Comparison of ENCODE assay signal across 24 mouse cellular contexts in genomic region chr13:46424376-46424775, GRCm38 (mm10). TPM values are rescaled to one million over a fixed set of nuclear protein-coding genes. Genes with fewer than 3 reads are reported as not detected.
A peak's percentile ranks its signal among the peaks of the same experiment; 100 is the strongest.
DNase-seq lines count a peak whose midpoint lies in the region; ATAC-seq and TF ChIP-seq lines count a peak whose summit lies in the region.
"Had no signal": no experiment of that assay in that cellular context is flagged by ENCODE, and none has a peak within 500 bp of the region (broad histone marks: within the 10 kb centered on the region; RNA-seq: fewer than 3 reads in every experiment).

No protein-coding gene starts in this region.

- H3K9ac ChIP-seq in heart, embryonic 11.5 days (ENCODE audit: low read depth, low read length): peak overlapping the region; percentile 69
- peak overlapping the region; percentile 31 for H3K9ac ChIP-seq in heart, embryonic 15.5 days
- H3K9ac ChIP-seq: embryonic facial prominence, embryonic 15.5 days; hindbrain, embryonic 14.5 days; intestine, embryonic 15.5 days had no signal

- H3K36me3 ChIP-seq in heart, embryonic 11.5 days (ENCODE audit: control insufficient read depth, insufficient read depth, low read length): 0 out of 2 replicates have a peak, but pooled peaks cover 5% of the 10 kb centered on the region
- H3K36me3 ChIP-seq in heart, embryonic 15.5 days: no peaks in the 10 kb centered on the region
- H3K36me3 ChIP-seq: embryonic facial prominence, embryonic 15.5 days; G1E; intestine, embryonic 15.5 days had no signal

- no peak for TF ChIP-seq CTCF in gastrocnemius, adult 2 months (IDR thresholded peaks at IDR 0.05)

- peak overlapping the region; percentile 98 for H3K27ac ChIP-seq in gastrocnemius, adult 2 months
- H3K27ac ChIP-seq in heart, embryonic 11.5 days (ENCODE audit: low read depth, low read length): peak overlapping the region; percentile 98
- H3K27ac ChIP-seq in heart, embryonic 15.5 days: peak overlapping the region; percentile 98
- H3K27ac ChIP-seq: embryonic facial prominence, embryonic 15.5 days; forebrain, embryonic 10.5 days; hindbrain, embryonic 10.5 days; hindbrain, embryonic 14.5 days; intestine, embryonic 15.5 days had no signal

- DNase-seq in gastrocnemius, adult 2 months: no peak
- no peak for DNase-seq in gastrocnemius, postnatal 14 days
- no peak for DNase-seq in heart, postnatal 25 days (ENCODE audit: low spot score)
- DNase-seq in heart, postnatal 10 days: no peak
- no peak for DNase-seq in layer of hippocampus, adult 9-11 months
- DNase-seq: adrenal gland, postnatal 10 days; B cell, adult 2 months; cerebellum, adult 11 months; cerebellum, adult 8-10 months; cerebellum, postnatal 14 days; embryo, embryonic 11 days; kidney, adult 18-20 months had no signal

- H3K27me3 ChIP-seq in heart, embryonic 11.5 days (ENCODE audit: control insufficient read depth, insufficient read depth, low read length): no peaks in the 10 kb centered on the region
- H3K27me3 ChIP-seq in heart, embryonic 15.5 days: no peaks in the 10 kb centered on the region; the same call in 1 of the 2 replicates
- H3K27me3 ChIP-seq: embryonic facial prominence, embryonic 15.5 days; intestine, embryonic 15.5 days had no signal

- no peaks in the 10 kb centered on the region for H3K9me3 ChIP-seq in heart, embryonic 11.5 days (replicated peaks; ENCODE audit: control insufficient read depth, low read length)
- H3K9me3 ChIP-seq in heart, embryonic 15.5 days (replicated peaks): no peaks in the 10 kb centered on the region
- H3K9me3 ChIP-seq: embryonic facial prominence, embryonic 15.5 days; G1E; hindbrain, embryonic 10.5 days; intestine, embryonic 15.5 days had no signal

- WGBS in heart, embryonic 11.5 days (ENCODE audit: insufficient replicate concordance): 70% methylated on average over 8 of the region's 8 CpGs
- WGBS in heart, embryonic 15.5 days: 52% methylated on average over 8 of the region's 8 CpGs

- peak overlapping the region; percentile 66 for H3K4me2 ChIP-seq in heart, embryonic 11.5 days
- H3K4me2 ChIP-seq in heart, embryonic 15.5 days: peak overlapping the region; percentile 54
- H3K4me2 ChIP-seq: embryonic facial prominence, embryonic 15.5 days; hindbrain, embryonic 14.5 days; intestine, embryonic 15.5 days had no signal

- peaks cover 21% of the 10 kb centered on the region for H3K4me1 ChIP-seq in heart, embryonic 11.5 days (ENCODE audit: control insufficient read depth, insufficient read depth, low read length)
- peaks cover 19% of the 10 kb centered on the region for H3K4me1 ChIP-seq in heart, embryonic 15.5 days (replicated peaks)
- H3K4me1 ChIP-seq: embryonic facial prominence, embryonic 15.5 days; intestine, embryonic 15.5 days had no signal

- peak overlapping the region; percentile 83 for H3K4me3 ChIP-seq in gastrocnemius, adult 2 months
- peak overlapping the region; percentile 43; the same call in 1 of the 2 replicates for H3K4me3 ChIP-seq in heart, embryonic 11.5 days (ENCODE audit: low read depth, low read length)
- peak overlapping the region; percentile 44 for H3K4me3 ChIP-seq in heart, embryonic 15.5 days
- H3K4me3 ChIP-seq: embryonic facial prominence, embryonic 15.5 days; erythroblast, embryonic 14.5 days; forebrain, embryonic 10.5 days; hindbrain, embryonic 10.5 days; intestine, embryonic 15.5 days had no signal

- ATAC-seq in heart, embryonic 11.5 days (replicated peaks; ENCODE audit: insufficient number of reproducible peaks, low FRiP score, low TSS enrichment): no peak
- no peak for ATAC-seq in heart, embryonic 15.5 days (replicated peaks; ENCODE audit: insufficient number of reproducible peaks, insufficient read depth, low FRiP score, low read depth)
- ATAC-seq: CD4-positive, CD25-positive, alpha-beta regulatory T cell, adult 4 months; forebrain, embryonic 14.5 days; intestine, embryonic 15.5 days had no signal

- intact Hi-C loops in gastrocnemius, adult 2 months (cut with DNase I): loop anchor here (5.0 kb wide), 1 partner anchor 243 kb away; the partner anchor contains the start of gene Fam8a1
- intact Hi-C loops in gastrocnemius, postnatal 14 days (cut with DNase I; ENCODE audit: low total_unique reads): no loop called here
- intact Hi-C loops in heart, postnatal 25 days (cut with DNase I): loop anchor here (5.0 kb wide), 2 partner anchors 78 to 148 kb away; partner anchors contain the start of gene Cap2
- intact Hi-C loops in heart, postnatal 10 days (cut with DNase I): no loop called here

RNA-seq across cellular contexts. Expression of gene Rbm24, which starts 6.1 kb away (rescaled TPM):
- total RNA-seq in gastrocnemius, adult 2 months (2021): 100 to 1,000 TPM; 163 to 196 TPM
- 100 to 1,000 TPM; 145 to 185 TPM for total RNA-seq in gastrocnemius, postnatal 14 days (2021)
- polyA plus RNA-seq in heart, embryonic 11.5 days (2014; fragmentation: Nextera tagmentation; extraction: Ambion mirVana): 62.3 and 63.1 TPM in 2 replicates
- 100 to 1,000 TPM; 188 to 202 TPM for total RNA-seq in heart, postnatal 25 days (2021)
- polyA plus RNA-seq in heart, embryonic 15.5 days (2015; fragmentation: Nextera tagmentation; extraction: Ambion mirVana): 80.7 and 87.1 TPM in 2 replicates
- total RNA-seq in heart, postnatal 10 days (2021): 100 to 1,000 TPM; 225 to 282 TPM
- total RNA-seq: common myeloid progenitor, adult 5-6 weeks had no signal
- polyA plus RNA-seq: erythroblast, embryonic 14.5 days; G1E had no signal

Comparison
In these comparisons a context has a peak if more than half of its experiments do, and no peak if none do; other contexts are left out.
1. intact Hi-C loops: an anchor here in gastrocnemius, adult 2 months (5.0 kb wide) and heart, postnatal 25 days (5.0 kb wide); none called in gastrocnemius, postnatal 14 days and heart, postnatal 10 days.